Mouse (Mus musculus) erythroblast, embryonic 14.5 days (primary cell): ENCODE measurements around the gene Alk. TPM values are rescaled to one million over a fixed set of nuclear protein-coding genes. Genes with fewer than 3 reads are reported as not detected.
"Not testable (repeated sequence)": the region's sequence is repeated elsewhere in the genome, so short reads cannot be mapped to it uniquely, and the experiment has no call there.

ENCODE experiments used
- H3K27me3 ChIP-seq: 2 replicates; pipeline ENCODE4 v1.6.1; 2012; ENCODE audit warnings: inconsistent platforms; ENCODE audit not compliant: control insufficient read depth
- H3K36me3 ChIP-seq: 2 replicates; pipeline ENCODE4 v1.6.1; 2012; ENCODE audit warnings: mild to moderate bottlenecking, inconsistent platforms; ENCODE audit not compliant: control insufficient read depth
- H3K4me1 ChIP-seq: 2 replicates; pipeline ENCODE4 v1.6.1; 2012; ENCODE audit warnings: inconsistent platforms; ENCODE audit not compliant: control insufficient read depth
- H3K4me3 ChIP-seq: replicated peaks from 2 replicates; pipeline ENCODE3; 2012; ENCODE audit warnings: moderate library complexity, mild to moderate bottlenecking, inconsistent platforms
- H3K9me3 ChIP-seq: 2 replicates; pipeline ENCODE4 v1.6.1; 2012; ENCODE audit warnings: low read length, inconsistent platforms, mixed read lengths; ENCODE audit not compliant: control insufficient read depth
- GATA1 ChIP-seq: IDR thresholded peaks from 2 replicates; pipeline ENCODE4 v1.6.1; 2012; ENCODE audit warnings: low read length, inconsistent platforms, mixed read lengths
- TAL1 ChIP-seq: IDR thresholded peaks from 3 replicates; pipeline ENCODE4 v1.6.1; 2012; ENCODE audit warnings: low read length, inconsistent platforms, mixed read lengths
- polyA plus RNA-seq: library from polyadenylated mRNA; stranded (reverse); fragments of >175 nt; gene quantifications from 2 replicates; pipeline ENCODE4 v1.2.3, GENCODE M21; 2012

The Alk gene
- polyA plus RNA-seq, 1 experiment, result not detected

DNA sequence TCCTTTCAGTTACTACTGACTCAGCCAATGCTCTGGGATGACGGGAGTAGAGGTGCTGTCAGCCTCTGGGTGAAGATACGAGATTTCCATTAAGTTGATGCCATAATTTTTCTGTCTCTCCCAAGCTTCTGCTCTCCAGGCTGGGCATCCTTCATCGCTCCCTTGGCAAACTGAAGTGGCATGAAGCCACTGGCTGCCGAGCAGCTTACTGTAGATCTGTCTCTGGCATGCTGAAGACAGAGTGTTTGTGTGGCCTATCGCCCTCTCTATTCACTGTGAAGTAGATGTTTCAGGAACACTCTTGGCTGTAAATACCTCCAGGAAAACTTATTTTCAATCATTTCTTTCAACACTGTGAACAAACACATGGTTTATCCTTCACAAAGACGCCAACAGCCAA is 93.7 kb downstream of the Alk start:
- no peak for TF ChIP-seq GATA1
- TF ChIP-seq TAL1, result no peak

DNA sequence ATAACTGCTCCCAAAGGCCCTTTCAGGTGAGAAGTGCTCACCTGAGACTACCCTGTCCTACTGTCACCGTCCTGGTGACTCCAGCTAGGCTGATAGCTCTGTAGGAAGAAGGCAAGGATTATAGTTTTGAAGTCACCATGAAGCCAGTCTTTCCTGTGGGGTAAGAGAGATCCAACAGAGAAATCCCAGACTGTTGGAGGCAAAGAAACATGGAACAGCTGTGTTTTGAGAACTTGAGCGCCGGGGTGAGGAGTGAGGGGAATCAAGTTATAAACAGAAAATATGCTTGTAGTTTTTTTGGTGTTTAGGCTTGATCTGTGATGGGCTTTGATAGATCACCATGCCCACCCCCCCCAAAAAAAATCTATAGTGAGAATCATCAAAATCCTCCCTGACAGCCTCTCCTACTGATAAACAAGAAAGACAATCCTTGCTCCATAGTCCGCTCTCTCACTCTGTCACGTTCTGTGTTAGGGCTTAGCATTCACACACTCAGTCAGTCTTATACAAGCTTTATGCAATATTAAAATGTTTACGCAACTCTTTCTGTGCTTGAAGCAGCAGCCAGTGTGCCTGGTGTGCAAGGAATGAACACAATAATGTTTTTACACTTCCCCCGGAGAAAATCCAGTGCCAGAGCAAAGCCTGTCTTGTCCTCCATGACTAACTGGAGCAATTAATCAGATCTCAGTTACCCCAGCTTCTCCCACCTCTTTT is 95.6 kb downstream of the Alk start:
- Histone ChIP-seq H3K4me3 (no peak overlapping the region), H3K27me3 (no peaks in the 10 kb centered on the region), H3K36me3 (no peaks in the 10 kb centered on the region), H3K4me1 (no peaks in the 10 kb centered on the region), H3K9me3 (peaks cover 23% of the 10 kb centered on the region)
- no peak for TF ChIP-seq GATA1

More for the DNA sequence above, 93.7 kb downstream of the Alk start:
- Histone ChIP-seq H3K27me3 (no peaks in the 10 kb centered on the region), H3K9me3 (peaks cover 14% of the 10 kb centered on the region), H3K4me1 (no peaks in the 10 kb centered on the region), H3K4me3 (no peak overlapping the region), H3K36me3 (no peaks in the 10 kb centered on the region)

DNA sequence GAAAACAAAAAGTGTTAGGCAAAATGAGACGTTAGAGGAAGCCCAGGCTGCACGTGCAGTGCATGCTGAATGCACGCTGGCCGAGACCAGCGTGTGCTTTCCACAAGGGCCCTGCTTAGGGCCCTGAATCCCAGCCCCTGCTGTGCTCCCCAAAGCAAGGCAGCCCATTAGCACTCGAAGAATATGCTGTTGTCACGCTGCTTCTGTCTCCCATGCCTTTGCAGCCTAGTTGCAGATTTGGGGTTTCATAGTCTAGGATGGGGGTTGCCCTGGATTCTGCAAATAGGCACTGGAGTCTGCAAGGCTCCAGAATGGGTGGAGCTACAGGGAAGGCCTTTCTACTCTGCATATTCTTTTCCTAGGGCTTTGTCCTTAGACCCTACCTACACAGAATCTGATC is 99.2 kb downstream of the Alk start:
- Histone ChIP-seq H3K4me3 (no peak overlapping the region), H3K4me1 (no peaks in the 10 kb centered on the region), H3K36me3 (no peaks in the 10 kb centered on the region), H3K9me3 (peaks cover 35% of the 10 kb centered on the region), H3K27me3 (no peaks in the 10 kb centered on the region)
- TF ChIP-seq TAL1 (no peak), GATA1 (no peak)

DNA sequence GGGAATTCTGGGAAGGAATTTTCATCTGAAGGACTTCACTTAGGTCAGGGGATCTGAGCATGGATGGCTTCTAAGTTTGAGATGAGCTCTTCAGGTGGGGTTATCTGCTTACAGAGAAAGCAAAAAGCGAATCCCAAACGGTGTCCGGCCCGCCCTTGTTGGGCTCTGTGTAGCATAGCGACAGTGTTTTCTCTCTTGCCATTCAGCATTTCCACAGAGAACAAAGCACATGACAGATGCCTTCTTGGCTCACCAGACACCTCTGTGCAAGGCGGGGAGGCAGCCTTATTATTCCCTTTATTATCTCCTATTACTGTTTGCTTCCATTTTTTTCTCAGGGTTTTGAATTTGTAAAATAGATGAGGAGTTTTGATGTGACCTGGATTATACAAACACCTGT is 99.8 kb downstream of the Alk start:
- Histone ChIP-seq H3K4me3 (no peak overlapping the region), H3K9me3 (peaks cover 35% of the 10 kb centered on the region), H3K36me3 (no peaks in the 10 kb centered on the region), H3K4me1 (no peaks in the 10 kb centered on the region), H3K27me3 (no peaks in the 10 kb centered on the region)
- TF ChIP-seq TAL1 (no peak), GATA1 (no peak)

DNA sequence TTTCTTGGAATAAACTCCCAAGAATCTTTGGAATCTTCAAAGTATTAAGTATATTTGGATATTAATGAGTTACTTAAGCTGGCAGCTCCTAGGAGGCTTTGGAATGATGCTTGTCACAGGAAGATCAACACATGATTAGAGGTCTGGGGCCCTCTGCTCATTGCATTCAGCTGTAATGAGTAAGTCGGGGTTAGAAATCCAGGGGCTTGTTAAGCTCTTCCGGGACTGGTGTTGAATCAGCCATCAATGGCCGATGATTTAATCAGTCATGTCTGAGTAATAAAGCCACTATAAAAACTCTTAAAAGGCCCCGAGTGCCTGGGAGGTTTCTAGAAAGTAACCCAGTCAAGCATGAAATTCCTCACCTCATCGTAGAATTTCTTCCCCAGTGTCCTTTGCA is 109.0 kb downstream of the Alk start:
- no peak for TF ChIP-seq GATA1
- no peak for TF ChIP-seq TAL1
- no peaks in the 10 kb centered on the region for H3K27me3 ChIP-seq
- H3K4me1 ChIP-seq, result no peaks in the 10 kb centered on the region
- no peaks in the 10 kb centered on the region for H3K36me3 ChIP-seq
- H3K4me3 ChIP-seq, result no peak overlapping the region
- H3K9me3 ChIP-seq, result peaks cover 29% of the 10 kb centered on the region

DNA sequence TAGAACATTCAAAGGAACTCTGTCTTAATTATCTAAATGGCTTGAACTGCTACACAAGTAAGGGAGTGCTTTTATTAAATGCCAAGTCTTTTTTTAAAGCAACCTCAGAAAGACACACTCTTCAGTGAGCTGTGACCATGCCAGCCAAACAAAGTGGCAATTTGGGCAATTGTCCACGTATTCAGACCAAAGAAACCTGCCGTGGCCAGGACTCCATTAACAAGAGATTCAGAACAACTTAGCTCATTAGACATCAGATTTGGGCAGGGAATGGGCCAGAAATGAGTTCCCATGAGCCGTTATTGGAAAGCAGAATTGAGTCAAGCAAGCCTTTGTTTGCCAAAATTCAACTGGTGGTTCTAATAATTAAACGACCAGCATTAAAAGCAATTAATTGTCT is 118.8 kb downstream of the Alk start:
- no peaks in the 10 kb centered on the region for H3K27me3 ChIP-seq
- H3K36me3 ChIP-seq, result no peaks in the 10 kb centered on the region
- H3K4me1 ChIP-seq, result no peaks in the 10 kb centered on the region
- no peak overlapping the region for H3K4me3 ChIP-seq
- peaks cover 28% of the 10 kb centered on the region for H3K9me3 ChIP-seq
- TF ChIP-seq TAL1 (no peak), GATA1 (no peak)

DNA sequence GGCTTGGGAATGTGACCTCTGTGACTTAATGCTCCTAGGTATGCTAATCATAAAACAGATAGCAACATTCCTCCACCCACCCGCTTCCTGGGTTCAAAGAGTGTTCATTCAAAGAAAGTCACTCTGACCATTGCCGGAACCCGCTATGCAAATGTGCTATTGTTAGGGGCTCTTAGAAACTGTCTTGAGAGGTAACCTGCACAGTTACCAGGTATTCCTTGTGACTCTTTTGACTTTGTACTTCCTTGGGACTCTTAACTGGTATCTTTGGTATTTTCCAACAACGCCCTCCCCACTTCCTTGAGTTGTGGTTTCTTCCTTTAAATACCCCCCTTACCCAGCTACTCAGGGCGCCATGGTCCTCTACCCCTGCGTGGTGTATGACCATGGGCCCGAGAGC is 125.2 kb downstream of the Alk start:
- H3K9me3 ChIP-seq, H3K4me1 ChIP-seq, H3K36me3 ChIP-seq, H3K4me3 ChIP-seq, H3K27me3 ChIP-seq: not testable (repeated sequence)

DNA sequence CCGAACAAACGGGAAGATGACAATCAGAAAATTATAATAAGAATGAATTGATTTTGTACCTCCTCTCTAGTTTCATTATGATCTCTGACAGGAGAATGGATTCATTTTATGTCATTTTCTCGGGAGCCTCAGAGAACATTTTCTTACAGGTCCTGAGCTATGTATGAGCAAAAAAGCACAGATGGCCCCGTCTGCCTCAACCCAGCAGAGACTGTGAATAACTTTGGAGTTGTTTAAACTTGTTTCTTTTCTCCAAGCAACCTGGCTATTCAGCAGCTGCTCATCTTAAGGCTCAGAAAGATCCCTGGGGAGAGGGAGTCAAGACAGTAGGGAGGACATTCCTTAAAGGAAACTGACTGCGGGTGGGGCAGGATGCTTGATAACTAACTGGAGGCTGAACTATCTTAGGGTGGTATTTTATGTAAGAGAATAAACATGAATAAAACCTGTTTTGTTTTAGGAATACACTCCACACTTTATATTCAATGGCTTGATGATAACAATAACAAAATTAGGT is 126.5 kb downstream of the Alk start:
- TF ChIP-seq TAL1, result no peak
- TF ChIP-seq GATA1, result no peak
- Histone ChIP-seq H3K4me3 (no peak overlapping the region), H3K9me3 (peaks cover 4% of the 10 kb centered on the region; the same call in 1 of the 2 replicates), H3K36me3 (no peaks in the 10 kb centered on the region), H3K27me3 (no peaks in the 10 kb centered on the region), H3K4me1 (no peaks in the 10 kb centered on the region)

DNA sequence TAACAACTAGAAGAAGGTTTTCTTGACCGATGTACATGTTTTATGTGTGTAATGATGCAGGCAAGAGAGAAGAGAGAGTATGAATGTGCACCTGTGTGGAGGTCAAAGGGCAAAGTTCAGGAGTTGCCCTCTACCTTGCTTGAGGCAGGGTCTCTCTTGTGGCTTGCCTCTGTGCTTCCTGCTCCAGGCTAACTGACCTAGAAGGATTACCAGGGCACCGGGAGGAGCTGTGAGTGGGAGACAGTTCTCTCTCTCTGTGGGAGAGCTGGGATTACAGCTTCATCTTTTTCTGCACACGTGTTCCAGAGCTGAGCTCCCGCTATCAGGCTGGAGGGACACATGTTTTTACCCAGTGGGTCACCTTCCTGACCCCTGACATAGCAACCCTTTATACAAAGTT is 127.5 kb downstream of the Alk start:
- no peaks in the 10 kb centered on the region for H3K4me1 ChIP-seq
- no peak for TF ChIP-seq TAL1
- no peak for TF ChIP-seq GATA1
- no peaks in the 10 kb centered on the region for H3K36me3 ChIP-seq

DNA sequence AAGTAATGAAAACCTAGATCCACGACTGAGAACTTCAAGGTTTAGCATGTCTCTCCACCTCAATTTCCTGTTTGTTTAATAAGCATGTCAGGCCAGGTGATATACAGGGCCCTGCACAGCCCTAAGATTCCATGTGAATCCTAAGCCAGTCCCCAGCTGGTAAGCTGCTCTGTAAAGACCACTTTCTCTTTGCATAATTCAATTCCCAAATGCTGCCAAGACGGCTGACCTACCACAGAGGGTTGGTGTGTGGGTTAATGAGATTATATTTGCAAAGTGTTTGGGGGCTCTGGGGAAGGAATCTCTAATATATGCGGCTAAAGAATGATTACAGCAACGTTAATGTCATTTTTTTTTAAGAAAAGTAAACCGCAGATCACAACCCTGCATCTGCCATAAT is 130.3 kb downstream of the Alk start:
- no peaks in the 10 kb centered on the region for H3K36me3 ChIP-seq
- H3K4me1 ChIP-seq, result no peaks in the 10 kb centered on the region
- H3K27me3 ChIP-seq, result no peaks in the 10 kb centered on the region
- peaks cover 11% of the 10 kb centered on the region; the same call in 1 of the 2 replicates for H3K9me3 ChIP-seq
- no peak for TF ChIP-seq TAL1
- TF ChIP-seq GATA1, result no peak
- H3K4me3 ChIP-seq, result no peak overlapping the region

More for the DNA sequence above, 127.5 kb downstream of the Alk start:
- Histone ChIP-seq H3K9me3 (peaks cover 4% of the 10 kb centered on the region; the same call in 1 of the 2 replicates), H3K27me3 (no peaks in the 10 kb centered on the region), H3K4me3 (no peak overlapping the region)
